Mouse (Mus musculus) embryonic facial prominence, embryonic 15.5 days (tissue): Measurements from ENCODE around the gene Rdm1. TPM values are rescaled to one million over a fixed set of nuclear protein-coding genes. Genes with fewer than 3 reads are reported as not detected.

ENCODE experiments used
- ATAC-seq: fragments of 200-750 bp; cut with Nextera tagmentation; 2 replicates; pipeline ENCODE4 v1.8.0; 2017; ENCODE audit warnings: low read depth, moderate TSS enrichment; ENCODE audit not compliant: insufficient number of reproducible peaks, low FRiP score, low TSS enrichment
- H3K27ac ChIP-seq: fragments of 300-500 bp; sonication (generic); replicated peaks from 2 replicates; pipeline ENCODE4 v1.5.1; 2015; ENCODE audit warnings: mild to moderate bottlenecking, inconsistent platforms
- H3K27me3 ChIP-seq: fragments of 300-500 bp; sonication (generic); 2 replicates; pipeline ENCODE4 v1.6.1; 2015; ENCODE audit warnings: inconsistent platforms
- H3K36me3 ChIP-seq: fragments of 300-500 bp; sonication (generic); 2 replicates; pipeline ENCODE4 v1.6.1; 2015; ENCODE audit warnings: mild to moderate bottlenecking, inconsistent platforms
- H3K4me1 ChIP-seq: fragments of 300-500 bp; sonication (generic); 2 replicates; pipeline ENCODE4 v1.6.1; 2015; ENCODE audit warnings: inconsistent platforms
- H3K4me2 ChIP-seq: fragments of 300-500 bp; sonication (generic); replicated peaks from 2 replicates; pipeline ENCODE4 v1.6.1; 2015; ENCODE audit warnings: mild to moderate bottlenecking, inconsistent platforms
- H3K4me3 ChIP-seq: fragments of 300-500 bp; sonication (generic); replicated peaks from 2 replicates; pipeline ENCODE4 v1.5.1; 2015; ENCODE audit warnings: mild to moderate bottlenecking, inconsistent platforms
- H3K9ac ChIP-seq: fragments of 300-500 bp; sonication (generic); 2 replicates; pipeline ENCODE4 v1.6.1; 2015; ENCODE audit warnings: inconsistent platforms
- H3K9me3 ChIP-seq: fragments of 300-500 bp; sonication (generic); replicated peaks from 2 replicates; pipeline ENCODE4 v1.6.1; 2016; ENCODE audit warnings: inconsistent platforms
- WGBS: fragments of 180-500 bp; shearing (Covaris S2); methylation state at CpG from one replicate; pipeline ENCODE4 v1.1.7; 2015; 5-methylcytosine and 5-hydroxymethylcytosine counted together
- polyA plus RNA-seq: library from polyadenylated mRNA; unstranded; fragments of >200 nt; fragmentation: Nextera tagmentation; extraction: Ambion mirVana; gene quantifications from 2 replicates; pipeline ENCODE4 v1.2.1, GENCODE M21; 2015

The Rdm1 gene
- polyA plus RNA-seq, 1 experiment from 2014 or later: 54.6 TPM

DNA sequence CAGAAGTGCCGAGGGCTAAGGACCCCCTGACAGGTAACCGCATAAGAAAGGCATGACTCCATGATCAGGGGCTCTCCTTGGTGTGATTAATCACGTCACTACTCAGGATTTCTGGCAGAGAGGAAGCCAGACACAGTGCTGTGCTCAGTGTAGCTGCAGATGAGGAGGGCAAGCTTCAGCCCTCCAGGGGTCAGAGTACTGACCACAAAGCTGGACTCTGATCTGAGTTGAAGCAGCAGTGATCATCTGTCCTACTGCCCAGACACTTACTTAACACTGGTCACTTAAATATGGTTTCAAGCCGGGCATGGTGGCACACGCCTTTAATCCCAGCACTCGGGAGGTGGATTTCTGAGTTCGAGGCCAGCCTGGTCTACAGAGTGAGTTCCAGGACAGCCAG is 34.2 kb downstream of the Rdm1 start:
- ATAC-seq: no peak
- Histone ChIP-seq H3K9me3 (no peaks in the 10 kb centered on the region), H3K9ac (no peak overlapping the region), H3K27ac (no peak overlapping the region), H3K36me3 (no peaks in the 10 kb centered on the region), H3K4me3 (no peak overlapping the region), H3K27me3 (no peaks in the 10 kb centered on the region), H3K4me1 (peaks cover 15% of the 10 kb centered on the region), H3K4me2 (no peak overlapping the region)
- WGBS: 65% methylated on average over 7 of the region's 7 CpGs

GRCm38 (mm10) chr11:101661786-101662185 is 34.8 kb downstream of the Rdm1 start:
- no peak overlapping the region for H3K9ac ChIP-seq
- H3K9me3 ChIP-seq: no peaks in the 10 kb centered on the region
- WGBS: 66% methylated on average over 5 of the region's 5 CpGs
- H3K4me3 ChIP-seq: no peak overlapping the region
- H3K4me1 ChIP-seq: peaks cover 17% of the 10 kb centered on the region
- H3K4me2 ChIP-seq: no peak overlapping the region
- no peaks in the 10 kb centered on the region for H3K27me3 ChIP-seq
- ATAC-seq: no peak
- H3K36me3 ChIP-seq: no peaks in the 10 kb centered on the region
- H3K27ac ChIP-seq: no peak overlapping the region

- 66% methylated on average over 11 of the region's 11 CpGs for WGBS
Measured at GRCm38 (mm10) chr11:101663229-101664027, 36.4 kb downstream of the Rdm1 start.

DNA sequence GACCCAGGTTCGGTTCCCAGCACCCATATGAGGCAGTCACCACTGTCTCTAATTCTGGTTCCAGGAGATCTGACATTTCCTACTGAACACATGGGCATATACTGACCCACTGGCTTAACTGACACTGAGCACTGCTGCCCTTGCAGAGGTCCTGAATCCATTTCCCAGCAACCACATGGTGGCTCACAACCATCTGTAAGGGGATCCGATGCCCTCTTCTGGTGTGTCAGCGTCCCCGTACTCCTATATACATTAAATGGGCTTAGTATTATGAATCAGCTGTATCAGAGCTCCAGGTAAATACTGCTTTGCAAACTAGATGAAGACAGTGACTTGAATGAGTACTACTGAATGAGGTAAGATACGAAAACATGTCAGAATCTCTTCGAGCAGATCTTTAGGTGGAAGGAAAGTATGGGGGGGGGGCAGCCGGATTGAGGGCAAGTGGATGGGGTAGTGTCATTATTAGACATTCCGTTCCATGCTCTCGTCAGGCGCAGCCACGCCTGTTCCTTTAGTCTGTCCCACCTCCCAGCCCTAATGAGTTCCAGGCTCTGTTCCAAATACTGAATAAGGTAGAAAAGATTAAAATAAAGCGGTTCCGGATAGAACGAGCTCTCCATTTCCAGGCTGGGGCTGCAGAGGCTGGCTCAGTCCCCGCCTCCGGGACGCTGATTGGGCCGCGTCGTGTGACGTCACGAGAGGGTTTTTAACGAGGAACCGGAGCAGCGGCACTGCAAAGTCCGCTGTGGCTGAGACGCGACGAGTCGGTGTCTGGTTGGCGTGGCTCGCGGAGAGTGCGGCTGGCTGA is 38.0 kb downstream of the Rdm1 start, which contains the start of gene Arl4d:
Gene Arl4d (plus strand): TSS at position 717 of the 811 bp plus-strand sequence.
- no peaks in the 10 kb centered on the region for H3K36me3 ChIP-seq
- peak within 1 kb of the TSS; percentile 98 for H3K4me2 ChIP-seq
- ATAC-seq: peak; percentile 93
- peak within 1 kb of the TSS; percentile 54 for H3K9ac ChIP-seq
- no peaks in the 10 kb centered on the region for H3K9me3 ChIP-seq
- no peaks in the 10 kb centered on the region for H3K27me3 ChIP-seq
- H3K4me1 ChIP-seq: peaks cover 28% of the 10 kb centered on the region
- peak within 1 kb of the TSS; percentile 85 for H3K27ac ChIP-seq
- H3K4me3 ChIP-seq: peak within 1 kb of the TSS; percentile 63
- WGBS: 7% methylated on average over 34 of the region's 34 CpGs

More at GRCm38 (mm10) chr11:101663229-101664027, 36.4 kb downstream of the Rdm1 start:
- no peak for ATAC-seq
- Histone ChIP-seq H3K9ac (no peak overlapping the region), H3K9me3 (no peaks in the 10 kb centered on the region), H3K27me3 (no peaks in the 10 kb centered on the region), H3K4me1 (peaks cover 25% of the 10 kb centered on the region), H3K4me3 (no peak overlapping the region), H3K27ac (no peak overlapping the region), H3K4me2 (no peak overlapping the region), H3K36me3 (no peaks in the 10 kb centered on the region)

DNA sequence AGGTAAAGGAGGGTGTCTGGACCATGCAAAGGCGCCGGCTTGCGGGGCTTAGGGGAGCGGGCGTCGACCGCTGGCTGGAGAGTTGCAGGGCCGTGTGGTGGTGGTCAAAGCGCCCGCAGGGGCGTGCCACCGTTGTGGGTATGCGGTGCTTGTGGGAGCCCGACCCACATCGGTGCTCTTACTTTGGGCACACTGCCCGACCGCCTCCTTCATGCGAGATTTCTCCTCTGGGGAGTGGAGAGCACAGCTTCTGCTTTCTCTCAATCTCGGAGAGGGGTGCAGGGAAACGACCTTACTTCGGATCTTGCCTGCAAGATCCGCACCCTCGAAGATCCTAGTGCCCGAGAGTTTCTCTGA is 38.6 kb downstream of the Rdm1 start:
- H3K4me1 ChIP-seq: peaks cover 28% of the 10 kb centered on the region
- no peak; the same call in 1 of the 2 replicates for ATAC-seq
- no peaks in the 10 kb centered on the region for H3K27me3 ChIP-seq
- 1% methylated on average over 24 of the region's 24 CpGs for WGBS
- peak overlapping the region; percentile 98 for H3K4me2 ChIP-seq
- H3K9me3 ChIP-seq: no peaks in the 10 kb centered on the region
- peak overlapping the region; percentile 85 for H3K27ac ChIP-seq
- peak overlapping the region; percentile 63 for H3K4me3 ChIP-seq
- peak overlapping the region; percentile 54 for H3K9ac ChIP-seq
- no peaks in the 10 kb centered on the region for H3K36me3 ChIP-seq

- Histone ChIP-seq H3K36me3 (no peaks in the 10 kb centered on the region), H3K4me2 (peak overlapping the region; percentile 25), H3K9me3 (no peaks in the 10 kb centered on the region), H3K27ac (no peak overlapping the region), H3K4me3 (peak overlapping the region; percentile 15; the same call in 1 of the 2 replicates), H3K4me1 (peaks cover 28% of the 10 kb centered on the region), H3K27me3 (no peaks in the 10 kb centered on the region), H3K9ac (no peak overlapping the region)
- ATAC-seq: no peak
- 79% methylated on average over 28 of the region's 28 CpGs for WGBS
Measured at GRCm38 (mm10) chr11:101666626-101667345, 39.8 kb downstream of the Rdm1 start.

DNA sequence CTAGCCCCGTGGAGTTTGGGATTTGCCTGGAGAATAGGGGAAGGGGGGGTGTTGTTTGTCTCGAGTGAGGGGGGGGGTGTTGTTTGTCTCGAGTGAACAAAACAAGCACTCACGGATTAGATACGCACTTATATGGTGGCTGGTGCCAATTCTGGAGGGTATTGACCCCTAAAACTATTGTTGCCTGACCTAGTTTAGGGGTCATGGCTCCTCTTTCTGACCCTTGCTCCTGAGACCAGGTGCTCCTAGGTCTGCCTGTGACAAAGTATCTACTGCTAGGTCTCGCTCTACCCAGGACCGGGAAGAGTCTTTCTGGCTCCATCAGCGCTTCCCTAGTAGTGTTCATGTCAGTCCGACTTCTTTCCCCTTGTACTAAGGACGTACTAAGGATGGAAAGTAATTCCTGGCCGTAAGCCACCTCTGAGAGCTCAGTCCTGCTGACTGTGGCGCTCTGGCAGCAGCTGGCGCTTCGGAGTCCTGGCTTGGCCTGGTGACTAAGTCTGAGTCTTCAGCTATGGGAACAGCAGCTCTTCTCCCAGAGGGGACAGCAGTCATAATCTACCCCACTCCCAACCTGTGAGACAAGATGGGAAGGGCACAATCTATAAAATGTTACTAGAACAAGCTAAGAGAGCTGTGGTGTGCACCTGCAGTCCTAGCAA is 41.0 kb downstream of the Rdm1 start:
- Histone ChIP-seq H3K9me3 (no peaks in the 10 kb centered on the region), H3K9ac (no peak overlapping the region), H3K4me3 (no peak overlapping the region), H3K27ac (no peak overlapping the region), H3K36me3 (no peaks in the 10 kb centered on the region), H3K27me3 (no peaks in the 10 kb centered on the region), H3K4me1 (peaks cover 30% of the 10 kb centered on the region), H3K4me2 (no peak overlapping the region)
- WGBS: 66% methylated on average over 14 of the region's 14 CpGs
- ATAC-seq: no peak

DNA sequence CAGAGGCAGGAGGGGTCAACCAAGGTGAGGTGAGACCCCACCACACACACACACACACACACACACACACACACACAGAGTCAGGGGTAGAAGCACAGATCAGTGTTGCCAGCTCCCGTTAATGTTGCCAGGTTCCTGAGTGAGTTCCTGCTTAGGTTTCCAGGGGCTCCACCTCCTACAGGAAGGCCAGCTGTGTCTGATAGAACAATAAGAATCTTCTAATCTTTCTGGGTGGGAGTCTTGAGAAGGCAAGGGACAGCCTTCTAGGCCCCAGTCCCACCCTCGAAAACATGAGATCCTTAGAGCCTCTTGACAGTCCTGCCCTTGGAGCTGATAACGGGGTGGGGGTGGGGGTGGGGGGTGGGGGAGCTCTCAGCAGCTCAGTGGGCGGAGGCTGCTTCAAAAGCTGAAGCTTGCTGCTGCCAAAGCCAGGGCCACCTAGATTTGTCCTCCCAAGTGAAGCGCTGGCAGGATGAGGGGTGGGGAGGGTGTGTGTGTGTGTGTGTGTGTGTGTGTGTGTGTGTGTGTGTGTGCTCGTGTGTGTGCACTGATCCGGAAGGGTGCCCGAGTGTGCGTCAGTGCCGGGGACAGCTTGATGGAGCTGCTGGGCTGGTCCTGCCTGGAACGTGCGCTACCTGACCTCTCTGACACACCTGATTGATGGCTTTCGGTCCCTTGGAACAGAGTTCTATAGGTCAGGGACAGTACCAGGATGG is 41.7 kb downstream of the Rdm1 start:
- Histone ChIP-seq H3K27ac (no peak overlapping the region), H3K9ac (no peak overlapping the region), H3K27me3 (no peaks in the 10 kb centered on the region), H3K36me3 (no peaks in the 10 kb centered on the region), H3K9me3 (no peaks in the 10 kb centered on the region), H3K4me2 (no peak overlapping the region), H3K4me1 (peaks cover 33% of the 10 kb centered on the region), H3K4me3 (no peak overlapping the region)
- 45% methylated on average over 13 of the region's 13 CpGs for WGBS
- ATAC-seq: no peak

GRCm38 (mm10) chr11:101670334-101670733 is 43.3 kb downstream of the Rdm1 start:
- Histone ChIP-seq H3K27ac (no peak overlapping the region), H3K27me3 (no peaks in the 10 kb centered on the region), H3K9me3 (no peaks in the 10 kb centered on the region), H3K4me1 (peaks cover 27% of the 10 kb centered on the region), H3K9ac (no peak overlapping the region), H3K36me3 (no peaks in the 10 kb centered on the region), H3K4me2 (no peak overlapping the region), H3K4me3 (no peak overlapping the region)
- ATAC-seq: no peak
- WGBS: 74% methylated on average over 1 of the region's 1 CpGs

DNA sequence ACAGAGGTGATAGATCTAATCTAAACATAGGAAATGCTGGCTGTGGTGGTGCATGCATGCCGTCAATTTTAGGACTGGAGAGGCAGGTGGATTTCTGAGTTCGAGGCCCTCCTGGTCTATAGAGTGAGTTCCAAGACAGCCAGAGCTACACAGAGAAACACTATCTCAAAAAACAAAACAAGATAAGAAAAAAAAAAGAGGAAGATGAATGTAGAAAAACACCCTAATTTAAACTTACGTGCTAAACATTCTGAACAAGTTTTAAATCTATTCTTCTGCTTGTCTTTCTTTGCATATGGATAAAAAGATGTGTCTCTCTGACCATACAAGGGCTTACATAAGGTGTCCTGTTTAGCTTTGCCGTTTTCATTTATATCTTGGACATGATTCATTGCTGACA is 44.3 kb downstream of the Rdm1 start:
- Histone ChIP-seq H3K4me2 (no peak overlapping the region), H3K36me3 (no peaks in the 10 kb centered on the region), H3K4me3 (no peak overlapping the region), H3K9ac (no peak overlapping the region), H3K9me3 (no peaks in the 10 kb centered on the region), H3K27ac (no peak overlapping the region), H3K4me1 (peaks cover 23% of the 10 kb centered on the region), H3K27me3 (no peaks in the 10 kb centered on the region)
- WGBS: 83% methylated on average over 4 of the region's 4 CpGs
- no peak for ATAC-seq
